Mouse (Mus musculus) heart, adult 2 months (tissue): Measurements from ENCODE around the gene Cacnb3.
A peak's percentile ranks its signal among the peaks of the same experiment; 100 is the strongest.

Source experiments
- CTCF ChIP-seq: fragments of 200-600 bp; IDR thresholded peaks from 2 replicates; pipeline ENCODE4 v1.8.1; 2022; ENCODE audit warnings: antibody characterized with exemption, mild to moderate bottlenecking, moderate library complexity
- EP300 ChIP-seq: fragments of 200-500 bp; IDR thresholded peaks from 2 replicates; pipeline ENCODE4 v1.6.1; 2011; ENCODE audit warnings: low read depth, low read length, control low read depth; ENCODE audit not compliant: insufficient read depth
- POLR2A ChIP-seq: fragments of 200-500 bp; IDR thresholded peaks from 2 replicates; pipeline ENCODE4 v1.6.1; 2011; ENCODE audit warnings: mild to moderate bottlenecking, low read depth, low read length, control low read depth; ENCODE audit not compliant: insufficient read depth

GRCm38 (mm10) chr15:98602191-98602881, 28.3 kb upstream of the Cacnb3 start:
- TF ChIP-seq CTCF: no peak
- peak; percentile 76 for TF ChIP-seq POLR2A
- TF ChIP-seq EP300: 0 out of 2 replicates have a peak, but pooled peaks have one; percentile 29
